Mouse (Mus musculus) kidney, adult 2 months (tissue): Measurements from ENCODE around the gene Sorcs2.

Source experiments
- CTCF ChIP-seq: fragments of 200-500 bp; conservative IDR thresholded peaks from 2 replicates; pipeline ENCODE4 v1.5.1; 2011; ENCODE audit warnings: low read depth, mild to moderate bottlenecking, control low read depth, low read length, moderate library complexity, mixed read lengths; ENCODE audit not compliant: insufficient read depth, insufficient read length
- POLR2A ChIP-seq: fragments of 200-500 bp; IDR thresholded peaks from one replicate; pipeline ENCODE4 v1.6.1; 2011; ENCODE audit warnings: low read depth, low read length, control low read depth

- no peak for TF ChIP-seq CTCF
- TF ChIP-seq POLR2A, result no peak
These were observed 62.3 kb downstream of the Sorcs2 start for GRCm38 (mm10) chr5:36335661-36336060.
